Mouse (Mus musculus): ENCODE results near the gene Dbndd2.

The Dbndd2 gene

DNA sequence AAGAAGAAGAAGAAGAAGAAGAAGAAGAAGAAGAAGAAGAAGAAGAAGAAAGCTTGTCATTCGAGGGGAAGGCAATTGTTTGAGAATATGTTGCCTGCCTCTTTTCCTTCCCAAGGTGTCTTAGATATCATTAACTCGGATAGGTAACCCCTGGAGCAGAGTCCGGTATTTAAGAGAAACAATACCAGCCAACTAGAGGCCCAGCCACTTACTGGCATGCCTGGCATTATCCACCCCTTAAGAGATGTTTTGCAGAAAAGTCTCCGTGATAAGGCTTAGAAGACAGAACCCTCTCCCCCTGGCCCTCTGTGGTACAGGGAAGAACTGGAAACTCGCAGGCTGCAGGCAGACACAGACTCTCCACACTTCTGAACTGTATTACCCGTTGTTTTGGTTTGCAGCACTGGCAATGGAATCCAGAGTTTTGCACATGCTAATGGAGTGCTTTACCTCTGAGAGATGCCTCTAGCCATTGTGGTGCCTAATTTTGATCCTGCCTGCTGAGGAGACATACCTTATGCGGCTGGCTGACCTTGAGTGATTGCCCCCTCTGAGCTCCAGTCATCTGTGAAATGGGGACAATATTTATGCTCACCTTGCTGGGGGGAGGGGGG, 31.9 kb upstream of the Dbndd2 start:
- DNase-seq, result no peak

- DNase-seq, result peak; percentile 92
Measured at GRCm38 (mm10) chr2:164454846-164455245, 31.1 kb upstream of the Dbndd2 start.

DNA sequence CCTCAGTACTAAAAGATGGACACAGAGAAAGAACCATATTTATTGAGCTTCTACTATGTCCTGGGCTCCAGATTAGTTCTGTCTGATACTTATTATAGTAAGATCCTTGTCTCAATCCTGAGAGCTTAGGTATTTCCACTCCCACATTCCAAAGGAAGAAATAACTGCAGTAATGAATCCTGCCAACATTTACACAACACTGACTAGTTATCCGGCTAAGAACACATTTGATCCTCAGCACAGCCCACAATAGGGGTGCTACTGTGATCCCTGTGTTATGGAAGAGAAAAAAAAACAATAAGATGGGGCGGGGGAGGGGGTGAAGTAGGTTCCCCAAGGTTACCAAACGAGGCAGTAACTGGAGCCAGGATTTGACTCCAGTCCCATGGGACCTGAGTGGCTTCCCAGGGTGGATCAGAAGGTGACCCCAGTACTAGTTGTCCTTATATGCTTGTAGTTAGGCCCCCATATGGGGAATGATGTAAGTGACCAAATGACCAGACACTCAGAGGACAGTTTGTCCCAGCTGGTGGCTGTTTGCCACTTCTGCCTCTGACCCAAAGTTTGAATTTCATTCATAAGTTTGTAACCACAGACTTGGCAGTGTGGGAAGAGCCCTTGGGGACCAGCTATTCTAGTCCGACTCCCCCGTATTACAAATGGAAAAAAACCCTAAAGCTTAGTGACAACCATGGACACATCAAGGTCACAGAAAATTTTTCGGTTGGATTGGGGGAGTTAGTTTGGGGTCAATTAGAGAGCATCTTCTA, 30.3 kb upstream of the Dbndd2 start:
- peak; percentile 76 for DNase-seq

DNA sequence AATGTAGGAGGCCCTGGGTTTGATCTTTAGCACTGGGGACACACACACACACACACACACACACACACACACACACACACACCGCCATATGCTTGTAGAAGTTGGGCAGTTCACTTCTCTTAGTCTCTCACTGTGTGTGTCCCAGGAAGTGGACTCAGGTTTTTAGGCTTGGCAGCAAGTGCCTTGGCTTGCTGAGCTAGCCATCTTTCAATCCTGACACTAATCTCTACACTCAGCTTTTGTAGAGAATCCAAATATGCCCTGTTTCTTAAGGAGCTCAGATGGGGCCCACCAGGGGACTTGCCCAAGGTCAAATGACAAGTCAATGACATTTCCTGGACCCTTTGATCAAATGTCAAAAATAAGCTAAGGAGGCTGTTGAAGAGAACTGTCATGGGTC, 29.5 kb upstream of the Dbndd2 start:
- DNase-seq, result no peak

DNA sequence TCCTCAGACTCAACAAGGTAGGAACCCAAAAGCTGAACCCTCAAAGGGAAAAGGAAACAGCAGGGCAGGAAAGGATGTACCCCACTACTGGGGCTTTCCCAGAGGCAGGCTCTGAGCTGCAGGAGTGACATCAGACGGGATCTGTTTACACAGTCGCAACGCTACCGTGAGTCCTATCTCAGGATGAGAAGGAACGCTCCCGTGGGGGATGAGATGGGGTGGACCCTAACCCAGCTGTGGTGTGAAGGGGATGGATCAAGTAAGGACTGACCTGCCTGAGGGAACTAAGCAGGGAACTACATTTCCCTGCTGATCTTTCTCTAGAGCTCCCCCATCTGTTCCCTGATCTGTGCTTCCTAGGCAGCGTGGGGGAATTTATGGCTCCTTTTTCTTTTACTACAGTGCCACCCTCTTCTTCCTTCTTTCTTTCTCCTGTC, 29.0 kb upstream of the Dbndd2 start, which contains the start of gene Sys1:
Gene Sys1 (plus strand): TSS at position 101 of the 437 bp plus-strand sequence.
- DNase-seq, result no peak

GRCm38 (mm10) chr2:164457942-164458341, 28.0 kb upstream of the Dbndd2 start:
- peak; percentile 73 for DNase-seq

- no peak for DNase-seq
Measured at GRCm38 (mm10) chr2:164458535-164458934, 27.4 kb upstream of the Dbndd2 start.

GRCm38 (mm10) chr2:164460745-164461551, 25.0 kb upstream of the Dbndd2 start, which contains the start of gene Gm20458:
Gm20458 (plus strand) TSS chr2:164460967.
- peak; percentile 98 for DNase-seq

- DNase-seq, result no peak
Measured at GRCm38 (mm10) chr2:164465161-164465560, 20.7 kb upstream of the Dbndd2 start.

GRCm38 (mm10) chr2:164466787-164467186, 19.1 kb upstream of the Dbndd2 start:
- no peak for DNase-seq

GRCm38 (mm10) chr2:164470254-164470653, 15.7 kb upstream of the Dbndd2 start:
- peak; percentile 81 for DNase-seq

- no peak for DNase-seq
Measured at GRCm38 (mm10) chr2:164473624-164474023, 12.3 kb upstream of the Dbndd2 start, which contains the start of gene Trp53tg5. Trp53tg5 (minus strand) TSS chr2:164473724.

- peak; percentile 68 for DNase-seq
Measured at GRCm38 (mm10) chr2:164486258-164487114, 580 bp downstream of the Dbndd2 start.

DNA sequence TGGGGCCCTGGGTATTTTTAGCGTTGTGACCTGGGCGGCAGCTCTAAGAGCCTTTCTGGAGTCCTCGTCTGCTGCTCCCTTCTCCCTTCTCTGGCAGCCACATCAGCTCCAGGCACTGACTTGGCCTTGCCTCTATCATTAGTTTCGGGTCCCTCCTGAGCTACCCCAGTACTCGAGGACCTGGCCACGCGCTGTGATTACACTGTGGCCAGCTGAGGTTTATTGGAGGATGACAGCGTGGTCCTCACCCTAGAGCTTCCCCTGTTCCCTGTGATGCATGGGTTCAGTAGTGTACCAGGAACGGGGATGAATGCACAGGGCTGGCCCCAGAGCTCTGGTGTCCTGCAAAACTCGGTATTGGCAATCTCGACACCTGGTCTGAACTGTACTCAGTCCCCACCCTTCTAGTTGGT, 1.2 kb downstream of the Dbndd2 start:
- no peak for DNase-seq

DNA sequence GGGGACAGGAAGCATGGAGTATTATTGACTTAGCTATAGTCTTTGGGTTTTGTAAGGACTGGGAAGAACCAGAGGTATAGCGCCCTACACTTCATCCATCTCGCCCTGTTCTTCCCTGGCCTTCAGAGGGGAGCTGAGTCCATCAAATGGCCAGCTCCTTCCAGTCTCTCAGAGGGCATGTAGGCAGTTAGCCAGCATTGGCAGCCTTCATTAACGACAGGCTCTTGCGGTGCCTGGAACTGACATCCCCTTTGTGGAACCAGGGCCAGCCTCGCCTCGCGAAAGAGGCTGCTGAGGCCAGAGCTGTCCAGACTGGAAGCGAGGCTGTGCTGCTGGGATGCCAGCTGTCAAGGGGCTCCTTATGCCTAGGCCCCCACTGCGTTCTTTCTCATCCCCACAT, 1.9 kb downstream of the Dbndd2 start:
- DNase-seq, result no peak

DNA sequence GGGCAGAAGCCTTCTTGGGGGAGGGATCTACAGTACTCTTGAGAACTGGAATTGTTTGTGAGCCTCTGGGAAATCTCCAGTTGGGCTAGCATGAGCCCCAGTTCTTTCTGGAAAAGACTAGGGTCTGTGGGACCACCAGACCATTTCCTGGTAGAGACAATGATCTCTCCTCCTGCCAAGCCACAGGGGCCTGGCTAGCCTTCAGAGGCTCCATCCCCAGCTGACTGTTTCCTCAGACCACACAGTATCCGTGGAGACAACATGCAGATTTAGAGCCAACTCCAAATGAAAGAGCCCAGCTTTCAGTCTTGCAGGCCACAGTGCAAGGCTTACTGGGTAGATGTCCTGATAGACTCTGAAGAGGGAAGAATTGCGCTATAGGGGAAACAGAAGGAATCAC, 8.2 kb downstream of the Dbndd2 start:
- DNase-seq, result no peak

DNA sequence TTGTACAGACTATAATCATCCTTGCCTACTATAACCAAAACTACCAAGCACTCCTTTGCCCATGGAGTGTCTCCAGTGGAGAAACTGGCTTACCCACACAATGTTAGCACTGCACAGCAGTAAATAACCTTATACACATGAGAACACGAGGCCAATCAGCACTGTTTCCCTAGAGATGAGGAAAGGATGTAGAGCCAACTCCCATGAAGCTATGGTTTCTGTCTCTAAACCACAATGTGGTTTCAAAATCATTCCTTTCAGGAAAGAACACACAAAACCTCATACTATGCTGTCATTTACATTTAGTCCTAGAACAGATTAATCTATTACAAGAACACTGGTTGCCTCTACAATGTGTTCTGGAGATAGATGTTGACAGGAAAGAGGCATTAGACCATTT, 10.4 kb downstream of the Dbndd2 start:
- DNase-seq, result no peak

GRCm38 (mm10) chr2:164496847-164497690, 11.2 kb downstream of the Dbndd2 start, which contains the start of gene Pigt:
Pigt (plus strand) TSS chr2:164497520.
- DNase-seq, result peak; percentile 91

- no peak for DNase-seq
Measured at GRCm38 (mm10) chr2:164497691-164498268, 11.9 kb downstream of the Dbndd2 start.

DNA sequence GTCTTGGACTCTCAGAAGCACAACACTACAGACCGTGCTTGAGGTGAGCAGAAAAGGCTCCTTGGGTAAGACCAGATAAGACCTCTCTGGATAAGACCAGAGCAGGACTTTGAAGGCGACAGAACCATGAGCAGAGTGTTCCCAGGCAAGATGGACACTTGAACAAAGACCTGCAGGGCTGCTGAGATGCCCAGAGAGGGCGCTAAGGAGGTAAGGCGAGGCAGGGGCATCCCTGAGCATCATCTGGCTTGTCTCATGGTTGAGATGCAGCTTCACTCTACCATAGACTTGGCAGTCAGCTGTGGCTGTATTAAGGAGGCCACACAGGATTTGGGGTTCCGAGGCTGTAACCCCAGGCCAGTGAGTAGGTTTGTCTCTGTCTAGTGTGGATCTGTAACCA, 13.4 kb downstream of the Dbndd2 start:
- DNase-seq, result no peak

- no peak for DNase-seq
Measured at GRCm38 (mm10) chr2:164500511-164500910, 14.6 kb downstream of the Dbndd2 start.
